Mouse (Mus musculus): Measurements from ENCODE around the gene Il31ra. TPM values are rescaled to one million over a fixed set of nuclear protein-coding genes. Genes with fewer than 3 reads are reported as not detected.

The Il31ra gene
- polyA plus RNA-seq, 1 experiment from 2014 or later, result 0.13 TPM

DNA sequence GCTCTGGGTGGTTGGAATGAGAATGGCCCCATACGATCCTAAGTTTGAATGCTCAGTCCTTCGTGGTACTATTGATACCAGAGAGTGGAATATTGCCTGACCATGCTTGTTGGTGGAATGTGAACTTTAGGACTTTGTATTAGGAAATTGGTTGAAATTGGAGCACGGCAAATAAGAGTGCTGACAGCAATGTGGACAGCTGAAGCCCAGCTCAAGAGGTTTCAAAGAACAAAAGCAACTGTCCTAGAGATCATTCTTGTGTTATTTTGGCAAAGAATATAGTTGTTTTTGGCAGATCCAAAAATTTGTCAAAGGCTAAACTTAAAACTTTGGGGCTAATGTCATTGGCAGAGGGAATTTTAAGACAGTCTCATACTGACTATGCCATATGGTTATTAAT is 14.4 kb upstream of the Il31ra start:
- WGBS, result 87% methylated on average over 3 of the region's 3 CpGs
- H3K36me3 ChIP-seq (ENCODE audit: control insufficient read depth, insufficient read depth, low read length), result no peaks in the 10 kb centered on the region
- no peak overlapping the region for H3K4me2 ChIP-seq (ENCODE audit: low read depth)
- DNase-seq (ENCODE audit: low spot score) (no peak), ATAC-seq (ENCODE audit: insufficient read depth, low FRiP score, low TSS enrichment) (no peak)
- H3K4me3 ChIP-seq (ENCODE audit: low read depth, low read length), result no peak overlapping the region
- H3K27me3 ChIP-seq (ENCODE audit: control insufficient read depth, insufficient read depth, low read length), result no peaks in the 10 kb centered on the region
- no peaks in the 10 kb centered on the region for H3K4me1 ChIP-seq (ENCODE audit: control insufficient read depth, insufficient read depth, low read length)
- H3K27ac ChIP-seq (ENCODE audit: low read depth, low read length), result no peak overlapping the region
- H3K9ac ChIP-seq (ENCODE audit: low read length), result no peak overlapping the region
- no peaks in the 10 kb centered on the region for H3K9me3 ChIP-seq (ENCODE audit: control insufficient read depth, low read length)

DNA sequence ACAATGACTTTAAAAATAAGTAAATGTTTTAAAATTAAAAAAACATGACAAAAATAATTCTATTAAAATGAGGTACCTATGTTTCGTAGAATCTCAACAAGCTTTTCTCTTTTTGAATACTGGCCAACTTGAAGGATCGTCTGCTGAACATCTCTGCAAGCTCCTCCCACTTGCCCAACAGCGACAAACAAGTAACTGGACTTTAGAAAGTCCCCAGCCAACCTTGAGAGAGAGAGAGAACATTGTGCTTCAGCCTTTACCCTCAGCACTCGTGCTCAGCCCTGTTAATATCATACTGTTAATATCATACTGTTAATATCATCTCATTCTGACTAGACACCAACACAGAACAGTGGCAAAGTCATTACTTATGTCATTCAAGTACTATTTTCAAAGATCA is 10.3 kb upstream of the Il31ra start:
- 73% methylated on average over 4 of the region's 4 CpGs for WGBS
- no peaks in the 10 kb centered on the region for H3K36me3 ChIP-seq (ENCODE audit: control insufficient read depth, insufficient read depth, low read length)

DNA sequence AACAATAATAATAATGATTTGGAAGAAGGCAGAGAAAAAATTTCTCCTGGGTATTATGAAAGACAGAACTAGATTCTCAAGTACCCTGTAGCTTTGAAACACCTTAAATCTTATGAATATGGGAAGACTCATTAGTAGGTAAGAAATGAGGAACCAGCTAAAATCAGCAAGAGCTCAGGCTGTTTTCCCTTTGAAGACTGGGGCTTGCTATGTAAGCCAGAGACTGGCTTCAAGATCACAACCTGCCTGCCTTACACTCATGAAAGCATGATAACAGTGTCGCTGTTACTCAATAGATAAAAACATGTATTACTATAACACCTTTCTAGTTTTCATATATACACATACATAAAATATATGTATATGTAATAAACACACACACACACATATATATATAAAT is 9.7 kb upstream of the Il31ra start:
- H3K9ac ChIP-seq (ENCODE audit: low read length), result no peak overlapping the region
- H3K9me3 ChIP-seq (ENCODE audit: control insufficient read depth, low read length), result no peaks in the 10 kb centered on the region
- no peaks in the 10 kb centered on the region for H3K27me3 ChIP-seq (ENCODE audit: control insufficient read depth, insufficient read depth, low read length)
- ATAC-seq (ENCODE audit: insufficient read depth, low FRiP score, low TSS enrichment) (no peak), DNase-seq (ENCODE audit: low spot score) (no peak)
- no peak overlapping the region for H3K27ac ChIP-seq (ENCODE audit: low read depth, low read length)
- H3K4me2 ChIP-seq (ENCODE audit: low read depth), result no peak overlapping the region
- H3K36me3 ChIP-seq (ENCODE audit: control insufficient read depth, insufficient read depth, low read length), result no peaks in the 10 kb centered on the region
- no peak overlapping the region for H3K4me3 ChIP-seq (ENCODE audit: low read depth, low read length)
- 90% methylated on average over 1 of the region's 1 CpGs for WGBS
- no peaks in the 10 kb centered on the region for H3K4me1 ChIP-seq (ENCODE audit: control insufficient read depth, insufficient read depth, low read length)

More for the DNA sequence above, 10.3 kb upstream of the Il31ra start:
- ATAC-seq (ENCODE audit: insufficient read depth, low FRiP score, low TSS enrichment) (no peak), DNase-seq (ENCODE audit: low spot score) (no peak)
- no peaks in the 10 kb centered on the region for H3K4me1 ChIP-seq (ENCODE audit: control insufficient read depth, insufficient read depth, low read length)
- no peaks in the 10 kb centered on the region for H3K9me3 ChIP-seq (ENCODE audit: control insufficient read depth, low read length)
- H3K9ac ChIP-seq (ENCODE audit: low read length), result no peak overlapping the region
- no peak overlapping the region for H3K27ac ChIP-seq (ENCODE audit: low read depth, low read length)
- H3K4me3 ChIP-seq (ENCODE audit: low read depth, low read length), result no peak overlapping the region
- H3K27me3 ChIP-seq (ENCODE audit: control insufficient read depth, insufficient read depth, low read length), result no peaks in the 10 kb centered on the region
- H3K4me2 ChIP-seq (ENCODE audit: low read depth), result no peak overlapping the region

DNA sequence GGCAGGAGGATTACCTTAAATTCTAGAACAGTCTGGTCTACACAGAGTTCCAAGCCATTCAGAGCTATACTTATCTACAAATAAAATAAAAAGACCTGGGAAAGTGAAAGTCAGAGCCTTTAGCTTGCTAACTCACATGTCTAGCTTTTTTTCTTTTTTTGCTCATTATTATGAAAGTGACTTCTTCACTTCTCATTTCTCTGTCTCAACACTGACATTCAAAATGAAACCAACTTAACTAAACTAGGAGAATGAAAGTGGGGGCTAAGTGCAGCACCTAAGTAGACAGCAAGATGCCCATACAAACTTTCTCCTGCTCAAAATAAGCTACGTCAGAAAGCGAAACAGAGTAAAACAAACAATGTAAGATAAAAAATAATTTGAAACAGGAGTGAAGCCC is 8.4 kb upstream of the Il31ra start:
- Histone ChIP-seq H3K4me1 (ENCODE audit: control insufficient read depth, insufficient read depth, low read length) (no peaks in the 10 kb centered on the region), H3K9ac (ENCODE audit: low read length) (no peak overlapping the region), H3K27ac (ENCODE audit: low read depth, low read length) (no peak overlapping the region), H3K4me3 (ENCODE audit: low read depth, low read length) (no peak overlapping the region), H3K36me3 (ENCODE audit: control insufficient read depth, insufficient read depth, low read length) (no peaks in the 10 kb centered on the region), H3K9me3 (ENCODE audit: control insufficient read depth, low read length) (no peaks in the 10 kb centered on the region), H3K4me2 (ENCODE audit: low read depth) (no peak overlapping the region), H3K27me3 (ENCODE audit: control insufficient read depth, insufficient read depth, low read length) (no peaks in the 10 kb centered on the region)
- no peak for ATAC-seq (ENCODE audit: insufficient read depth, low FRiP score, low TSS enrichment)
- DNase-seq (ENCODE audit: low spot score), result no peak
- WGBS, result 88% methylated on average over 2 of the region's 2 CpGs

DNA sequence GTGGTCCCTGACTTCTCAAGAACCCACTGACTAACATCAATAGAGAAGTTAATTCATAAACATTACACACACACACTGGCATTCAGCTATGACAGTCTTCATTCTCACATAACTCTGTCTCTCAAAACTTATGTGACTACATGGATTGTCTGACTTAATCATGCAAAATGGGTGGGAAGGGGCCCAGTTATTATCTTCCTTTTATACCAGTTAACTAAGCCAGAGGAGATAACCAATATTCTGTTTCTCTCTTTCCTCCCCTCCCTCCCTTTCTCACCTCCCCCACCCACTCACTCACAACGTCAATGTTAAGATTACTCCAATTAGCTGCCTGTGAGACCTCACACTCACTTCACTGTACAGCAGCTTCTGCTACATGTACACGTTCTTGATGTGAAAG is 3.9 kb downstream of the Il31ra start:
- no peak for ATAC-seq (ENCODE audit: insufficient read depth, low FRiP score, low TSS enrichment)

DNA sequence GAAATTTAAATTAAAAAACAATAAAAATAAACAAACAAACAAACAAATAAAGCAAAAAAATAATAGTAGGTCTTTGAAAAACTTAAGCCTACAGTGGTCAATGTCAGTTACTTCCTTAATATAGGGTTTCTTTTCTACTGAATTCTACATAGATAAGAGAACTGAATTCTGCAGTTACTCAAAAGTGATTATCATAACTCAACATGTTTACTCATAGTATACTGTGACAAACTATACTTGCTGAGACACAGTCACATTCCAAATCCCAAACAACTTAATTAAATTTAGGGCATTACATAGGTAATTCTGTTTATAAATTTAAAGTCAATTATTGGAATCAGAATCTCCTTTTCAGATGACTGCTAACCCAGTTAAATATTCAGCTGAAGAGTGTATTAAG is 4.5 kb downstream of the Il31ra start:
- Histone ChIP-seq H3K27me3 (ENCODE audit: control insufficient read depth, insufficient read depth, low read length) (no peaks in the 10 kb centered on the region), H3K36me3 (ENCODE audit: control insufficient read depth, insufficient read depth, low read length) (no peaks in the 10 kb centered on the region), H3K27ac (ENCODE audit: low read depth, low read length) (no peak overlapping the region), H3K4me3 (ENCODE audit: low read depth, low read length) (no peak overlapping the region), H3K4me2 (ENCODE audit: low read depth) (no peak overlapping the region), H3K9me3 (ENCODE audit: control insufficient read depth, low read length) (no peaks in the 10 kb centered on the region), H3K4me1 (ENCODE audit: control insufficient read depth, insufficient read depth, low read length) (no peaks in the 10 kb centered on the region), H3K9ac (ENCODE audit: low read length) (no peak overlapping the region)
- no peak for ATAC-seq (ENCODE audit: insufficient read depth, low FRiP score, low TSS enrichment)
- no peak for DNase-seq (ENCODE audit: low spot score)

More for the DNA sequence above, 3.9 kb downstream of the Il31ra start:
- no peaks in the 10 kb centered on the region for H3K27me3 ChIP-seq (ENCODE audit: control insufficient read depth, insufficient read depth, low read length)
- no peak overlapping the region for H3K4me3 ChIP-seq (ENCODE audit: low read depth, low read length)
- no peaks in the 10 kb centered on the region for H3K9me3 ChIP-seq (ENCODE audit: control insufficient read depth, low read length)
- 64% methylated on average over 2 of the region's 2 CpGs for WGBS
- H3K4me1 ChIP-seq (ENCODE audit: control insufficient read depth, insufficient read depth, low read length), result no peaks in the 10 kb centered on the region
- DNase-seq (ENCODE audit: low spot score), result no peak
- H3K9ac ChIP-seq (ENCODE audit: low read length), result no peak overlapping the region
- H3K36me3 ChIP-seq (ENCODE audit: control insufficient read depth, insufficient read depth, low read length), result no peaks in the 10 kb centered on the region
- no peak overlapping the region for H3K27ac ChIP-seq (ENCODE audit: low read depth, low read length)
- H3K4me2 ChIP-seq (ENCODE audit: low read depth), result no peak overlapping the region

DNA sequence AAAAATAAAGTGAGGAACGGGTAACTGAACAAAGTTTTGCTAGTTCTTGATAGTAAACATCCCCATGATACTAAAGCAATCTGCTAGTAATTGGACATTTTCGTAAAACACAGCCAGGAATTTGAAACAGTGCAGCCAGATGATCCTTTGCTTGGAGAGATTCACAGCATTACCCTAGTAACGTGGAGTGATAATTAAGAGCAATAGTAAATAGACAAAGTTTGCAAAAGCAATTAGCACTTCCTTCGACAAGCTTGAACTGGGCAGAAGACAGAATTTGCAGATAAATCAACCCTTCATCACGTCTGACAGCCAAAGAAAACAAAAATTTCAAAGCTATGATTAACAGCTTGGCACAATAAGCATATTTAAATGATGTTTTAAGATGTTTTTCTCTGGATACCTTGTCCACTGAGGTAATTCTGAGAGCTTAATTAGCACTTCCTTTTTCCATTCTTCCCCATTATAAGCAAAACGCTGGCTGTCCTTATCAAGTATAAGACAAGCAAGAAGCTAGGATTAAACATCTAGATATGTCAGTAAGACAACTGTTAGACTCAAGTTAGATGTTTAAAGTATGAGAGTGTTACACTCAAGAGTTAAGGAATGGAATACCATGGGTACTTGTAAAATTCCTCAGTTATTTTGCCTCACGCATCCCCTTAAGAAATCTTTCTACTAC is 9.5 kb downstream of the Il31ra start:
- Histone ChIP-seq H3K9ac (ENCODE audit: low read length) (no peak overlapping the region), H3K36me3 (ENCODE audit: control insufficient read depth, insufficient read depth, low read length) (no peaks in the 10 kb centered on the region), H3K27me3 (ENCODE audit: control insufficient read depth, insufficient read depth, low read length) (no peaks in the 10 kb centered on the region), H3K4me1 (ENCODE audit: control insufficient read depth, insufficient read depth, low read length) (no peaks in the 10 kb centered on the region), H3K4me3 (ENCODE audit: low read depth, low read length) (no peak overlapping the region), H3K27ac (ENCODE audit: low read depth, low read length) (no peak overlapping the region), H3K4me2 (ENCODE audit: low read depth) (no peak overlapping the region), H3K9me3 (ENCODE audit: control insufficient read depth, low read length) (no peaks in the 10 kb centered on the region)
- WGBS, result 63% methylated on average over 7 of the region's 7 CpGs
- DNase-seq (ENCODE audit: low spot score) (no peak), ATAC-seq (ENCODE audit: insufficient read depth, low FRiP score, low TSS enrichment) (no peak)

DNA sequence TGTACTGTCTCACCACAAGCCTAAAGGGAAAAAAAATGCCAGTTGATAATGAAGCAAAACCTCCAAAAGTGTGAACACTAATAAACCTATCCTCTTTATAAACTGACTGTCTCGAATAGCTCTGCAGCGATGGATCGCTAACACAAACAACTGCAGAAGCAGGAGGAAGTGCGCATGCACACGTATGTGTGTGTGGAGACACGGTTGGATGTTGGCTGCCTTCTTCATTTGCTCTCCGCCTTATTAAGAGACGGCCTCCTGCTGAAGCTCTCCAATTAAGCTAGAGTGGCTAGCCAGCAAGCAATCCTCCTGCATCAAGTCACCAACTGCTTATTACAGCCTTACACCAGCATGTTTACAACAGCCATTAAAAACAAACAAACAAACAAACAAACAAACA is 11.9 kb downstream of the Il31ra start:
- no peak for DNase-seq (ENCODE audit: low spot score)

DNA sequence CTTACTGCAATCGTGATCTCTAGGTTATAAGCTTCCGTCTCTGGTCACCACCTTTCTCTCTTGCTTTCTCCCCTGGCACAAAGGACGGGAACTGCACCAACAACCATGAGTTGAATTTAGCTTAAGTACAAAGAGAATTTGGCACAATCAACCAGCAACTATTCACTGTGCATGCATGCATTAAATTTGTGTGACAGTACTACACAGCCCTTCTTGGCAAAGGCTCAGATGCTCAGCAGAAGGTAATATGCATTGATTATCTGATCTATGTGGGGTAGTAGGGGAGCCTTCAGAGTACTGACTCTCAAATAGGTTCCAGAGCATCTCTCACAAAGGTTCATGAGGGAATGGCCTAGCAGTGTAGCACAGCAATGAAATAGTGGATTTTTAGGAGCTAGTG is 12.4 kb downstream of the Il31ra start:
- no peak overlapping the region for H3K4me3 ChIP-seq (ENCODE audit: low read depth, low read length)
- H3K9ac ChIP-seq (ENCODE audit: low read length), result no peak overlapping the region
- H3K27ac ChIP-seq (ENCODE audit: low read depth, low read length), result no peak overlapping the region
- H3K9me3 ChIP-seq (ENCODE audit: control insufficient read depth, low read length), result no peaks in the 10 kb centered on the region
- 91% methylated on average over 3 of the region's 3 CpGs for WGBS
- H3K4me2 ChIP-seq (ENCODE audit: low read depth), result no peak overlapping the region
- H3K27me3 ChIP-seq (ENCODE audit: control insufficient read depth, insufficient read depth, low read length), result no peaks in the 10 kb centered on the region
- H3K36me3 ChIP-seq (ENCODE audit: control insufficient read depth, insufficient read depth, low read length), result no peaks in the 10 kb centered on the region
- ATAC-seq (ENCODE audit: insufficient read depth, low FRiP score, low TSS enrichment) (no peak), DNase-seq (ENCODE audit: low spot score) (no peak)
- no peaks in the 10 kb centered on the region for H3K4me1 ChIP-seq (ENCODE audit: control insufficient read depth, insufficient read depth, low read length)

More for the DNA sequence above, 11.9 kb downstream of the Il31ra start:
- no peak for ATAC-seq (ENCODE audit: insufficient read depth, low FRiP score, low TSS enrichment)
- no peak overlapping the region for H3K4me3 ChIP-seq (ENCODE audit: low read depth, low read length)
- no peaks in the 10 kb centered on the region for H3K36me3 ChIP-seq (ENCODE audit: control insufficient read depth, insufficient read depth, low read length)
- H3K9ac ChIP-seq (ENCODE audit: low read length), result no peak overlapping the region
- no peak overlapping the region for H3K27ac ChIP-seq (ENCODE audit: low read depth, low read length)
- no peak overlapping the region for H3K4me2 ChIP-seq (ENCODE audit: low read depth)
- H3K9me3 ChIP-seq (ENCODE audit: control insufficient read depth, low read length), result no peaks in the 10 kb centered on the region
- H3K4me1 ChIP-seq (ENCODE audit: control insufficient read depth, insufficient read depth, low read length), result no peaks in the 10 kb centered on the region
- 87% methylated on average over 8 of the region's 8 CpGs for WGBS
- H3K27me3 ChIP-seq (ENCODE audit: control insufficient read depth, insufficient read depth, low read length), result no peaks in the 10 kb centered on the region
